Mouse (Mus musculus): ENCODE measurements around the gene Sf1. TPM values are rescaled to one million over a fixed set of nuclear protein-coding genes. Genes with fewer than 3 reads are reported as not detected.
A peak's percentile ranks its signal among the peaks of the same experiment; 100 is the strongest.

The Sf1 gene
- polyA plus RNA-seq, 1 experiment from 2014 or later = 194 TPM

GRCm38 (mm10) chr19:6334673-6335457 is 28.6 kb upstream of the Sf1 start, which contains the start of gene Men1:
Gene Men1 (plus strand): TSS chr19:6334979.
- H3K36me3 ChIP-seq = peaks cover 34% of the 10 kb centered on the region
- DNase-seq (ENCODE audit: low spot score) = peak; percentile 96
- no peaks in the 10 kb centered on the region for H3K9me3 ChIP-seq (replicated peaks)
- H3K27ac ChIP-seq (replicated peaks) = peak within 1 kb of the TSS; percentile 90
- H3K4me3 ChIP-seq = peak within 1 kb of the TSS; percentile 92
- peaks cover 45% of the 10 kb centered on the region for H3K4me1 ChIP-seq
- under 1% methylated on average over 40 of the region's 43 CpGs for WGBS
- H3K27me3 ChIP-seq (ENCODE audit: low read depth, poor library complexity, severe bottlenecking) = no peaks in the 10 kb centered on the region

GRCm38 (mm10) chr19:6335458-6335827 is 28.0 kb upstream of the Sf1 start:
- 1% methylated on average over 25 of the region's 25 CpGs for whole genome bisulfite sequencing
- peak overlapping the region; percentile 90 for H3K27ac ChIP-seq (replicated peaks)
- H3K4me1 ChIP-seq = peaks cover 50% of the 10 kb centered on the region
- no peaks in the 10 kb centered on the region for H3K9me3 ChIP-seq (replicated peaks)
- H3K4me3 ChIP-seq = peak overlapping the region; percentile 92
- peaks cover 39% of the 10 kb centered on the region for H3K36me3 ChIP-seq
- no peaks in the 10 kb centered on the region for H3K27me3 ChIP-seq (ENCODE audit: low read depth, poor library complexity, severe bottlenecking)
- DNase-seq (ENCODE audit: low spot score) = no peak

DNA sequence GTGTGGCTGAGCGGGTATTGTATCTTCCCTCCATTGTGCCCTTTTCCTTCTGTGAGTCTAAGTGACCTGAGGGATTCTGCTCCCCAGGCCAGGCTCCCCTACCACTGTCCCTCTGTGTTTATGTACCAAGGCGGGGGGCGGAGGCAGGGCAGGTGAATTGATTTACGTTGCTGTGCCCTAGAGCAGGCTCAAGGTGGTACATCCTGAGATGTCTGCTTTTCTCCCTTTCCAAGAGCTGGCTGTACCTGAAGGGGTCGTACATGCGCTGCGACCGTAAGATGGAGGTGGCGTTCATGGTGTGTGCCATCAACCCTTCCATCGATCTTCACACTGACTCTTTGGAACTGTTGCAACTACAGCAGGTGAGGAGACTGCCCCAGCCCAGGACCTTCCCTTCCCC is 26.6 kb upstream of the Sf1 start:
- H3K27ac ChIP-seq (replicated peaks) = no peak overlapping the region
- peaks cover 63% of the 10 kb centered on the region for H3K4me1 ChIP-seq
- no peak for DNase-seq (ENCODE audit: low spot score)
- WGBS = 96% methylated on average over 10 of the region's 10 CpGs
- H3K36me3 ChIP-seq = peaks cover 43% of the 10 kb centered on the region
- peaks cover 5% of the 10 kb centered on the region; the same call in 1 of the 2 replicates for H3K27me3 ChIP-seq (ENCODE audit: low read depth, poor library complexity, severe bottlenecking)
- H3K9me3 ChIP-seq (replicated peaks) = no peaks in the 10 kb centered on the region
- H3K4me3 ChIP-seq = peak overlapping the region; percentile 92

GRCm38 (mm10) chr19:6338171-6338570 is 25.3 kb upstream of the Sf1 start:
- Histone ChIP-seq H3K4me3 (peak overlapping the region; percentile 18; the same call in 1 of the 2 replicates), H3K9me3 (replicated peaks) (no peaks in the 10 kb centered on the region), H3K27ac (replicated peaks) (no peak overlapping the region), H3K4me1 (peaks cover 68% of the 10 kb centered on the region), H3K27me3 (ENCODE audit: low read depth, poor library complexity, severe bottlenecking) (peaks cover 10% of the 10 kb centered on the region; the same call in 1 of the 2 replicates), H3K36me3 (peaks cover 56% of the 10 kb centered on the region)
- no peak for DNase-seq (ENCODE audit: low spot score)
- 95% methylated on average over 7 of the region's 7 CpGs for WGBS

- Histone ChIP-seq H3K27ac (replicated peaks) (no peak overlapping the region), H3K9me3 (replicated peaks) (no peaks in the 10 kb centered on the region), H3K36me3 (peaks cover 61% of the 10 kb centered on the region), H3K4me3 (no peak overlapping the region), H3K4me1 (peaks cover 68% of the 10 kb centered on the region), H3K27me3 (ENCODE audit: low read depth, poor library complexity, severe bottlenecking) (peaks cover 10% of the 10 kb centered on the region; the same call in 1 of the 2 replicates)
- WGBS = 91% methylated on average over 11 of the region's 11 CpGs
- DNase-seq (ENCODE audit: low spot score) = no peak
Measured at GRCm38 (mm10) chr19:6338716-6339115, 24.8 kb upstream of the Sf1 start.

GRCm38 (mm10) chr19:6339191-6339590 is 24.3 kb upstream of the Sf1 start:
- no peak for DNase-seq (ENCODE audit: low spot score)
- WGBS = 91% methylated on average over 6 of the region's 6 CpGs
- peaks cover 64% of the 10 kb centered on the region for H3K4me1 ChIP-seq
- peaks cover 66% of the 10 kb centered on the region for H3K36me3 ChIP-seq
- no peaks in the 10 kb centered on the region for H3K9me3 ChIP-seq (replicated peaks)
- H3K4me3 ChIP-seq = no peak overlapping the region
- H3K27me3 ChIP-seq (ENCODE audit: low read depth, poor library complexity, severe bottlenecking) = peaks cover 10% of the 10 kb centered on the region; the same call in 1 of the 2 replicates
- H3K27ac ChIP-seq (replicated peaks) = no peak overlapping the region

GRCm38 (mm10) chr19:6339890-6340504 is 23.5 kb upstream of the Sf1 start:
- no peak overlapping the region for H3K27ac ChIP-seq (replicated peaks)
- H3K27me3 ChIP-seq (ENCODE audit: low read depth, poor library complexity, severe bottlenecking) = peaks cover 10% of the 10 kb centered on the region; the same call in 1 of the 2 replicates
- H3K36me3 ChIP-seq = peaks cover 73% of the 10 kb centered on the region
- no peaks in the 10 kb centered on the region for H3K9me3 ChIP-seq (replicated peaks)
- no peak for DNase-seq (ENCODE audit: low spot score)
- H3K4me3 ChIP-seq = peak overlapping the region; percentile 20; the same call in 1 of the 2 replicates
- peaks cover 57% of the 10 kb centered on the region for H3K4me1 ChIP-seq
- WGBS = 67% methylated on average over 15 of the region's 15 CpGs

DNA sequence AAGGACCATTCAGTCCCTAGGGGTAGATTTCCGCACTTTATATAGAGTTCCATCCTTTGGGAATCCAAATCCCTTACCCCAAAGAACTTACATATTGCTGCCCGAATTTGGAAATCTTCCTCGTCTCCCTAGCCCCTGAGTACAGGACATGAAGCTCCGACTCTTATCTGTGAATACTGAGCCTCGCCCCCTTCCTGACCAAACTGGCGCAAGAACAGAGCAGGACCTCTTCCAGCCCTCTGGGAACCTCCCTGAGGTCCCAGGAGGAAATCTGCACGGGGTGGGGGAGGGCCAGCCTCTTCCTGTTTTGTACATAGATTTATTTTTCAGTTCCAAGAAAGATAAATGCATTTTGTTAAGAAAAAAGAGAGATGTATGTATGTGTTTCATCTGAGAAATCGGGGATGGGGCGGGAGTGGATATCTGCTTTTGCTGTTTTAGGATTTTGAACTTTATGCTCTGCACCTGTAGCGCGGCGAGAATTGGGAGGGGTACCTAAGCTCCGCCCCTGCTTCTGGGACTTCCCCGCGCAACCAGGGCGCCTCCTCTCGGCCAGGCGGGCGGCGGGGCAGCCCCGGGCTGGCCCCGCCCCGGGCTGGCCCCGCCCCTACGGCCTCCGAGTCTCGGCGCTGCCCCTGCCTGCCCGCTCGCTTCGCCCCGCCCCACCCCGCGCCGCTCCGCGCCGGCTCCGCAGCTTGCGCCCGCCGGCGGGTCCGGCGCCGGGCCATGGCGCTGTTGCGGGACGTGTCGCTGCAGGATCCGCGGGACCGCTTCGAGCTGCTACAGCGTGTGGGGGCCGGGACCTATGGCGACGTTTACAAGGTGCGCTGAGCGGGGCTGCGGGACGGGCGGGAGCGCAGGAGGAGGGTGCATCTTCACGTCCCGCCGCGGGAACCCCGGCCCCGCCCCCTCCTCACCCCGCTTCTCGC is 22.7 kb upstream of the Sf1 start, which contains the start of gene Map4k2:
TSS of gene Map4k2 (plus strand) at position 612 of the 929 bp plus-strand sequence.
- Histone ChIP-seq H3K27me3 (ENCODE audit: low read depth, poor library complexity, severe bottlenecking) (peaks cover 10% of the 10 kb centered on the region; the same call in 1 of the 2 replicates), H3K4me3 (peak within 1 kb of the TSS; percentile 77), H3K4me1 (peaks cover 52% of the 10 kb centered on the region), H3K9me3 (replicated peaks) (no peaks in the 10 kb centered on the region), H3K27ac (replicated peaks) (peak within 1 kb of the TSS; percentile 82), H3K36me3 (peaks cover 80% of the 10 kb centered on the region)
- 7% methylated on average over 71 of the region's 72 CpGs for WGBS
- peak; percentile 75 for DNase-seq (ENCODE audit: low spot score)

DNA sequence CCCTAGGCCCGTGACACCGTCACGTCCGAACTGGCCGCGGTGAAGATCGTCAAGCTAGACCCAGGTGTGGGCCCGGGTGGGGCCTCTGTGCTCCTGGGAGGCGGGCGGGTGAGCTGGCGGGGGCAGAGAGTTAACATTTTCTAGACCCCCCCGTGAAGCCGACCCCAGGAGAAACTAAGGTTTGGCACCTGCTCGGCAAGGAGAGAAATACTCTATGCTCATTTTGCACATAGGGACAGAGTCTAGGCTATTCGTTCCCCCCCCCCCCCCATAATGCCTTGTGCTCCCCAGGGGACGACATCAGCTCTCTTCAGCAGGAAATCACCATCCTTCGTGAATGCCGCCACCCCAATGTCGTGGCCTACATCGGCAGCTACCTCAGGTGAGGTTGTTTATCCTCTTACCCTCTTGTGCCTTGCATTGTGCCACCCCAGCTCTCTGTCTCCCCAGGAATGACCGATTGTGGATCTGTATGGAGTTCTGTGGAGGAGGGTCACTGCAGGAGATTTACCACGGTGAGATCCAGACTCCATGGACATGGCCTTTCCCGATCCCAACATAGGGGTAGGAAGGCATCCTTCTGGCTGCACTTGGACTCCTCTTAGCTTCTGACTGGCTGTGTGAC is 21.9 kb upstream of the Sf1 start:
- Histone ChIP-seq H3K4me3 (peak overlapping the region; percentile 77), H3K27ac (replicated peaks) (peak overlapping the region; percentile 82), H3K36me3 (peaks cover 87% of the 10 kb centered on the region), H3K4me1 (peaks cover 44% of the 10 kb centered on the region), H3K9me3 (replicated peaks) (no peaks in the 10 kb centered on the region), H3K27me3 (ENCODE audit: low read depth, poor library complexity, severe bottlenecking) (peaks cover 10% of the 10 kb centered on the region; the same call in 1 of the 2 replicates)
- WGBS = 14% methylated on average over 23 of the region's 23 CpGs
- DNase-seq (ENCODE audit: low spot score) = no peak

DNA sequence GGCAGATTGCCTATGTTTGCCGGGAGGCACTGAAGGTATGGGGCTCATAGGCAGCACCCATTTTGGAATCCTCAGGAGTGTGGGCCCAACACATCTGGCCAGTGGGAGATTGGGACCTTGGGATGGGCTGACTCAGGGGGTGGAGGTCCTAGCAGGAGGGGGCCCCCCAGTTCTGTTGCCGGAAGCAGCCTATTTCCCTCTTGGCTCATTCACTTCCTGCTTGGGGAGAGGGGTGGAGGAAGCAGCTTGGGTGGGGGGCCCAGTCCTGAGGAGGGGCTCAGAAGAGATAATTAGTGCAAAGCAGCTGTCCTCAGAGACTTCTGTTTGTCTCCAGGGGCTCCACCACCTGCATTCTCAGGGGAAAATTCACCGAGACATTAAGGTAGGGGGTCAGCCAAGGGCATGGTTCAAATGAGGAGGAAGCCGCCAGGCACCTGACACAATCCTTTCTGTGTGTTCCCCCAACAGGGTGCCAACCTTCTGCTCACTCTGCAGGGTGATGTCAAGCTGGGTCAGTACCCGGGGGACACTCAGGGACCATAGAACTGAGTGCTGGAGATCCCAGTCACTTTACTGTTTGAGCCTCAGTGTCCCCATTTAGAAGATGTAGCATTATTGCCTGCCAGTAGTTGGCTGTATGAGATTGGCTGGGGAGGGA is 21.1 kb upstream of the Sf1 start:
- Histone ChIP-seq H3K4me1 (peaks cover 36% of the 10 kb centered on the region), H3K4me3 (peak overlapping the region; percentile 77), H3K27ac (replicated peaks) (0 out of 2 replicates have a peak overlapping the region, but pooled peaks have one; percentile 23), H3K27me3 (ENCODE audit: low read depth, poor library complexity, severe bottlenecking) (peaks cover 10% of the 10 kb centered on the region; the same call in 1 of the 2 replicates), H3K9me3 (replicated peaks) (no peaks in the 10 kb centered on the region), H3K36me3 (peaks cover 87% of the 10 kb centered on the region)
- no peak for DNase-seq (ENCODE audit: low spot score)
- WGBS = 85% methylated on average over 5 of the region's 5 CpGs

GRCm38 (mm10) chr19:6343066-6343925 is 20.2 kb upstream of the Sf1 start:
- H3K27ac ChIP-seq (replicated peaks) = no peak overlapping the region
- WGBS = 86% methylated on average over 19 of the region's 19 CpGs
- H3K27me3 ChIP-seq (ENCODE audit: low read depth, poor library complexity, severe bottlenecking) = peaks cover 10% of the 10 kb centered on the region; the same call in 1 of the 2 replicates
- peaks cover 87% of the 10 kb centered on the region for H3K36me3 ChIP-seq
- DNase-seq (ENCODE audit: low spot score) = no peak
- H3K4me1 ChIP-seq = peaks cover 34% of the 10 kb centered on the region
- no peaks in the 10 kb centered on the region for H3K9me3 ChIP-seq (replicated peaks)
- H3K4me3 ChIP-seq = no peak overlapping the region

Data from midbrain, embryonic 10.5 days (tissue).